Mouse (Mus musculus) limb, embryonic 10.5 days (tissue): ENCODE measurements at regions not wholly inside any gene's neighbourhood (a gene's known extent, or its start where the extent isn't known, plus 50 kb on each side); places are given as distances from the start of the nearest gene placed in this dataset.

Experiments
- DNase-seq: peaks from one replicate; pipeline ENCODE4 v3.0.0-alpha.2; 2017; ENCODE audit warnings: low spot score
- H3K27ac ChIP-seq: fragments of 300-500 bp; sonication (generic); 2 replicates; pipeline ENCODE4 v1.5.1; 2016; ENCODE audit warnings: mild to moderate bottlenecking
- H3K27me3 ChIP-seq: fragments of 300-500 bp; sonication (generic); 2 replicates; pipeline ENCODE4 v1.6.1; 2016; ENCODE audit warnings: low read depth, mild to moderate bottlenecking; ENCODE audit not compliant: poor library complexity, severe bottlenecking
- H3K36me3 ChIP-seq: fragments of 300-500 bp; sonication (generic); 2 replicates; pipeline ENCODE4 v1.6.1; 2016; ENCODE audit warnings: mild to moderate bottlenecking, moderate library complexity
- H3K4me1 ChIP-seq: fragments of 300-500 bp; sonication (generic); 2 replicates; pipeline ENCODE4 v1.6.1; 2016
- H3K4me3 ChIP-seq: fragments of 300-500 bp; sonication (generic); 2 replicates; pipeline ENCODE4 v1.5.1; 2016; ENCODE audit warnings: mild to moderate bottlenecking, moderate library complexity
- H3K9me3 ChIP-seq: fragments of 300-500 bp; sonication (generic); replicated peaks from 2 replicates; pipeline ENCODE4 v1.6.1; 2016; ENCODE audit warnings: mild to moderate bottlenecking
- WGBS: fragments of 180-500 bp; shearing (Covaris S2); methylation state at CpG from one replicate; pipeline ENCODE4 v1.1.7; 2016; 5-methylcytosine and 5-hydroxymethylcytosine counted together

DNA sequence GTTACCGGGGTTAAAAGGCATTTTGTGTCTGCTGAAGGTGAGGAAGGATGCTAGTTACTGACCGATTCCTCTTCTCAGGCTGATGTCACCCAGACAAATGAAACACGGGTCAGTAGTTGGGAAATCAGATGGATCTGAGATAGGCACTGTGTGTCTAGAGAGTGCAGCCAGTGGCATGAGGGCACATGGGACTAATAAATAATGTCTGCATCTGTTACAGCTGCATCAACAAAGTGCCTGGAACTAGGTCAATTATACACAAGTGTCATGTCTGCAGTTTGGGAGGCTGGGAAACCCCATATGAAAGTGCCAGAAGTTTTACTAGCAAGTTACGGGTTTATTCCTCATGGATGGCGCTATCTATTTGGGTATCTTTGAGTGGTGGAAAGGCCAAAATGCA is 68.8 kb downstream of the Cxcl12 start:
- Histone ChIP-seq H3K4me3 (no peak overlapping the region), H3K36me3 (no peaks in the 10 kb centered on the region), H3K27me3 (no peaks in the 10 kb centered on the region), H3K9me3 (no peaks in the 10 kb centered on the region), H3K4me1 (no peaks in the 10 kb centered on the region), H3K27ac (no peak overlapping the region)
- WGBS, result 80% methylated on average over 5 of the region's 5 CpGs
- no peak for DNase-seq

DNA sequence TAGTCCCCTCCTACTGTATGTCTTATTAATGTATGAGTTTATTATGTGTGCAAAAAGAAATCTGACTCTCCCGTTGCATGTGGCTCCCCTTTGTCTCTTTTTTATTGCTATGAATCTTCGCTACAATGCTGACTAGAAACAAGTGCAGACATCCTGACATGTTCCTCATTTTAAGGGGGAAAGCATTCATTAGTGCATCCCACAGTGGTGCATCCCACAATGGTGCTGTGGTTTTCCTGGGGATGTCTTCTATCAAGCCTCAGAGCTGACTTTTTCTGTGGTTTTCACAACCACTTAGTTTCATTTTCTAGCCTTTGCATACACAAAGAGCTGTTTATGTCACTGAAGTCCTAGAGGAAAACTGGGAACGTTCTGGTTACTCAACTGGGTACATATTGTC is 72.9 kb downstream of the Cxcl12 start:
- Histone ChIP-seq H3K36me3 (no peaks in the 10 kb centered on the region), H3K27ac (no peak overlapping the region), H3K27me3 (no peaks in the 10 kb centered on the region), H3K4me3 (no peak overlapping the region), H3K4me1 (0 out of 2 replicates have a peak, but pooled peaks cover 2% of the 10 kb centered on the region), H3K9me3 (no peaks in the 10 kb centered on the region)
- 89% methylated on average over 3 of the region's 3 CpGs for WGBS
- no peak for DNase-seq

DNA sequence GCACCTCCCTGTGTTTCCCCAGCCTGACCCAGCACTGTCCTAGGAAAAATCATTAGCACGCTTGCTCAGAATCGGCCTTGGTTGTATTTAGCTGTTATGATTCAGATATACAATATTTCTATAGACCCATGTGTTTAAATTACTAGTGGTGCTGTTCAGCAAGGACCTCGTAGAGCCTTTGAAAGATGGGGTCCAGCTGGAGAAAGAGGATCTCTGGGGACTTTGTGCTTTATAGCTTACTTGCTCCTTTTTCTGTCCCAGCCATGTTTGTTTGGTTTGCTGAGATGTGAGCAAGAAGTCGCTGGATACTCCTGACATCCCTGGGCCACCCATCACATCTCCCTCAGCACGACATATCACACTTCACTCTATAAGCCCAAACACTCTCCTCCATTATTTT is 77.1 kb downstream of the Cxcl12 start:
- peaks cover 18% of the 10 kb centered on the region for H3K4me1 ChIP-seq
- DNase-seq, result no peak
- WGBS, result 88% methylated on average over 5 of the region's 5 CpGs
- H3K27ac ChIP-seq, result no peak overlapping the region
- no peaks in the 10 kb centered on the region for H3K27me3 ChIP-seq
- H3K9me3 ChIP-seq, result no peaks in the 10 kb centered on the region
- no peak overlapping the region for H3K4me3 ChIP-seq
- no peaks in the 10 kb centered on the region for H3K36me3 ChIP-seq

DNA sequence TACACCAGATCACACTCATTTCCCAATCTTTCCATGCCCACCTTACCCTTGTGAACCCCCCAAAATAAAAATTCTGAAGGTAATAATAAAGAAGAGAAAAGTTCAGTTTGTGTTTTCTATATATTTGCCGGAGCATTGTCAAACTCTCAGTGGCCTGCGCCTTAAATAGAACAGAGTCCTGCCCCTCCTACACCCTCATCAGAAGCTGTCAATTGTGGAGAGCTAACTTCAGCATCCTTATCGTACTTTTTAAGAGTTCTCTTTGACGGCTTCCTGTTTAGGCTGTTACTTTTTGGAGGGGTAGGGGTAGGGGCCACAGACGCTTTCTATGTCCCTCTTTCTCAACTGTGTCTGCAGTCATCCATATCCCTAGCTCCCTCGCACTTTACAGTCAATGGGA is 77.5 kb downstream of the Cxcl12 start:
- Histone ChIP-seq H3K36me3 (no peaks in the 10 kb centered on the region), H3K9me3 (no peaks in the 10 kb centered on the region), H3K27ac (no peak overlapping the region), H3K4me3 (no peak overlapping the region), H3K4me1 (peaks cover 22% of the 10 kb centered on the region), H3K27me3 (no peaks in the 10 kb centered on the region)
- 84% methylated on average over 6 of the region's 6 CpGs for WGBS
- DNase-seq, result no peak

DNA sequence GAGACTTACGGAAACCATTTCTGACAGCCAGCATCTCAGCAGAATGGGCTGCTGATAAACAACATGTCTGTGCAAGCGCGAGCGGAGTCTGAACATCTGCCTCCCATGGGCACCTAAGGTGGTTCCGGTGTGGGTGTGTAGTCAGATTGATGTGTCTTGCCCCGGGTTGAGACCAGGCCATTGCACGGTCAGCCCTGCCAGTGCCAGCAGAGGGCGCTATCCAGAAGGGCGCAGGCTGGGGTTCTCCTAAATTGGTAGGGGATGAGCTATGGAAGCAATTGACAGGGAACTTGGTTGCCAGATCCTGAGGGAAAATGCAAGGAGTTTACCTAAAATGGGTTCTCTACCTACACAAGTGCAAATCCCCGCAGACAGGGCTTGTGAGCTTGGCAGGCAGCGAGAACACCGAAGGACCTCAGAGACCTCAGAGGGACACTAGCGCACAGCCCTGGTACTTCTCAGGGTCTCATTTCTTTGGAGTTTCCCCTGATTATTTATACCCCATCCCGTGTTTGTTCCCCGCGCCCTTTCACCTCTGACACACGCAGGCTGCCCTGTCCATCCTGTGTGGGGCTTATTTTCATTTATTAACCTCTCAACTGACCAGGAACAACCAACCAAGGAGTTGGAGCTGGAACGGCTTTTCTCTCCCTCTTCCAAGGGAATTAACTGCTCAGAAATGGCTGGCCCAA is 81.0 kb downstream of the Cxcl12 start:
- peak overlapping the region; percentile 14; the same call in 1 of the 2 replicates for H3K27ac ChIP-seq
- H3K27me3 ChIP-seq, result no peaks in the 10 kb centered on the region
- peak; percentile 65 for DNase-seq
- H3K9me3 ChIP-seq, result no peaks in the 10 kb centered on the region
- no peak overlapping the region for H3K4me3 ChIP-seq
- 77% methylated on average over 18 of the region's 18 CpGs for WGBS
- H3K4me1 ChIP-seq, result peaks cover 38% of the 10 kb centered on the region
- H3K36me3 ChIP-seq, result no peaks in the 10 kb centered on the region

DNA sequence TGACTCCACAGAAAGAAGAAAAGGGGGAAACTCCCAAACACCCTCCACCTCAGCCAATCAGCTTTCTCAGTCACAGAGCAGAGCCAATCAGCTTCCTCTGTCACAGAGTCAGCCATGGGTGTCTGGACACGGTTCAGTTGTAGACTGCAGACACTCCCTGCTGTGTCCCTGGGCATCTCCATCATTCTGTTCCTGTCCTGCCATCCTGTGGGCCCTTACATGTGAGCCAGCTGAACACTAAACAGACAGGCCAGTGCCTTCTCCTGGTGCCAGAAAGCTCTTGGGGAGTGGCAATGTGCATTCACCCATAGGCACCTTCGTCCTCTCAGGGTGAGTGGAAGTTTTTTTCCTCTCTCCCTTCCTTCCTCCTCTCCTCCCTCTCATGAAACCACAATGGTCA is 81.7 kb downstream of the Cxcl12 start:
- Histone ChIP-seq H3K36me3 (no peaks in the 10 kb centered on the region), H3K9me3 (no peaks in the 10 kb centered on the region), H3K27ac (peak overlapping the region; percentile 14; the same call in 1 of the 2 replicates), H3K27me3 (no peaks in the 10 kb centered on the region), H3K4me3 (no peak overlapping the region), H3K4me1 (peaks cover 41% of the 10 kb centered on the region)
- no peak for DNase-seq
- WGBS, result 63% methylated on average over 2 of the region's 2 CpGs

DNA sequence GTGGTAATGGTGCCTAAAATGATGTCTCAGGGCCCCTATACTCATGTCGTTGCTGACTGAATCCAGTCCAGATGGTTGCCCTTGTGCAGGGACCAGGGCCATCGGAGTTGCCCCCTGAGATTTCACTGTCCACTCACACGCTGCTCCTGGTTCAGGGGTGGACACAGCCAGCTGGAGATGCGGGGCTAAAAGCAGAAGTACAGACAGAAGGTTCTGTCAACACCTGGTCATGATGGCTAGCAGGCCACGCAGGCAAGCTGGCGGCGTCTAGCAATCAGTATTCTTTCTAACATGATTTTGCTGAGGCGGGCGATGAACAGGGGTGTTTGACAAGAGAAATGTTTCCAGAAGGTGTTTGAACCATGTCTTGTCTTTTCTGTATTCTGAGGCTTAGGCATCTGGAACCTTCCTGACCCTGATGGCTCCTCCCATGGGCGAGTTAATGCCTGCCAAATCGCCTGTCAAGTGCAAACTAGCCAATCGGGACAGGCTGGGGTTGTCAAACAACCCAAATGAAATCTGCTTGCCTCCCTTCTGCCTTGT is 83.1 kb downstream of the Cxcl12 start:
- peaks cover 38% of the 10 kb centered on the region for H3K4me1 ChIP-seq

DNA sequence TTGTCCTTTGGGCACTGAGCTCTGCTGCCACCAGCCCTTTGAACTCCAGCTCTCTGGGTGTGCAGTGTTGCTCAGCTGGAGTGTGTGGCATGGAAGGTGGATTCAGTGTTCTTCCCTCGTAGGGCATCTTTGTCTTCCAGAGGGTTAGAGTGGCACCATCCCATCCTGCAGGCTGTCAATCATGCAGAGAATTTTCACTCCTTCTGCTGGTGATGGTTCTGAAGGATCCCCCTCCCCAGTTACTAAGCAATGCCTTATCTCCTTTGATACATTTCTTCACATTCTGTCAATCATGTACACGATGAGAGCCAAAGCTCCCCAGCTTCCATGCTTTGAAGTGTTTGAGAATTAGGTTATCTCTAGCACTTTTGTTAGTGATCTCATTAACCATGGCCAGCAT is 84.0 kb downstream of the Cxcl12 start:
- Histone ChIP-seq H3K36me3 (no peaks in the 10 kb centered on the region), H3K27me3 (no peaks in the 10 kb centered on the region), H3K27ac (no peak overlapping the region), H3K9me3 (no peaks in the 10 kb centered on the region), H3K4me3 (no peak overlapping the region), H3K4me1 (peaks cover 38% of the 10 kb centered on the region)
- DNase-seq, result no peak
- WGBS, result 88% methylated on average over 2 of the region's 2 CpGs

More for the DNA sequence above, 83.1 kb downstream of the Cxcl12 start:
- H3K9me3 ChIP-seq, result no peaks in the 10 kb centered on the region
- H3K4me3 ChIP-seq, result no peak overlapping the region
- H3K27ac ChIP-seq, result peak overlapping the region; percentile 38; the same call in 1 of the 2 replicates
- DNase-seq, result no peak
- no peaks in the 10 kb centered on the region for H3K36me3 ChIP-seq
- 58% methylated on average over 12 of the region's 12 CpGs for WGBS
- no peaks in the 10 kb centered on the region for H3K27me3 ChIP-seq

DNA sequence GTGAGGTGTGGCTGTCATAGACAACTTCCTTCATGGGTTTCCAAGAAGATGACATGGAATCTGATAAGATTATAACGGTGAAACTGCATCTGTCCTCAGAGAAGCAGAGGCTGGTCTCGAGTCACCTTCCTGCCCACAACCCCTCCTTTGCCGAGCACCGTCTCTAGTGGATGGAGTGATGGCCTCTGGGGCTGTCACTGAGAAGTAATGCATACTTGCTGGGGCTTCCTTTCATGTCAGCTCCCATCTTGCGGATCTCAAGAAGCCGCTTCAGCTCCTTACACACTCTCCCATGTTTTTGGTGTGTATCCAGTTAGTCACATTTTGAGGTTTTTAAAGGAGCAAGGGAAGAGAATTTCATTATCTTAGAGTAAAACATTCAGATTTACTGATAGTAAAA is 84.7 kb downstream of the Cxcl12 start:
- 91% methylated on average over 6 of the region's 6 CpGs for WGBS
- Histone ChIP-seq H3K9me3 (no peaks in the 10 kb centered on the region), H3K27ac (no peak overlapping the region), H3K27me3 (no peaks in the 10 kb centered on the region), H3K36me3 (no peaks in the 10 kb centered on the region), H3K4me3 (no peak overlapping the region), H3K4me1 (peaks cover 32% of the 10 kb centered on the region)
- DNase-seq, result no peak

DNA sequence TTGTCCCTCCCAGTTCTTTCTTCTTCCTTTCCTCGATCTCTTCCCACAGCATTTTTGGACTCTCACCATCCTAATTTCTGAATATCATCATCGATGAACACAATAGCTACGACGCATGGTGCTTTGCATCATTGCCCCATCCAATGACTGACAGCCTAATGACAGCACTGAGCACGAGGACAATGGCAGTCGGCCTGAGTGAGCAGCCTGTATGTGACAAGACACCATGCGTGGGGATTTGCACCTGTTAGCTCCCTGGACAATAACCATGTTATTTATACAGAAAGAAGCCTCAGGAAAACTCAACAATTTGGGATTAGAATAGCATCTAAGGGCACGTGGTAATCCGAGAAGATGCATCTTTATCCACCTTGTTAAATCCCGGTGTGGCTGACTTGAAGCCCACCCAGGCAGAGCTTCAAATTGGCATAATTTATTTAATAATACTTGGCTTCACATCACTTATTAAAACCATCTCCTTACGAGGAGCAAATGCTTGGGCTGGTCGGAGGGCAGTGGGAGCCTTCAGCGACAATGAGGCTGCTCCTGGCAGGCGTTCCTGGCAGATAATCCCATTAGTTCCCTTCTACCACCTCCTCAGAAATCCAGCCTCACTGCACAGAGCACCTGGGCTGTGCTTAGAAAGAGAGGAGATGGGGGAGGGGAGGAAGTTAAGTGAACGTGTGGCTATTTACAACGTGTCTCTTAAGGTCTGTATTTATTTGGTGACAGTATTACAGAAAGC is 85.4 kb downstream of the Cxcl12 start:
- H3K36me3 ChIP-seq, result no peaks in the 10 kb centered on the region
- H3K4me1 ChIP-seq, result peaks cover 32% of the 10 kb centered on the region
- no peak overlapping the region for H3K27ac ChIP-seq
- H3K27me3 ChIP-seq, result no peaks in the 10 kb centered on the region
- no peak for DNase-seq
- no peak overlapping the region for H3K4me3 ChIP-seq
- H3K9me3 ChIP-seq, result no peaks in the 10 kb centered on the region
- WGBS, result 60% methylated on average over 16 of the region's 16 CpGs

DNA sequence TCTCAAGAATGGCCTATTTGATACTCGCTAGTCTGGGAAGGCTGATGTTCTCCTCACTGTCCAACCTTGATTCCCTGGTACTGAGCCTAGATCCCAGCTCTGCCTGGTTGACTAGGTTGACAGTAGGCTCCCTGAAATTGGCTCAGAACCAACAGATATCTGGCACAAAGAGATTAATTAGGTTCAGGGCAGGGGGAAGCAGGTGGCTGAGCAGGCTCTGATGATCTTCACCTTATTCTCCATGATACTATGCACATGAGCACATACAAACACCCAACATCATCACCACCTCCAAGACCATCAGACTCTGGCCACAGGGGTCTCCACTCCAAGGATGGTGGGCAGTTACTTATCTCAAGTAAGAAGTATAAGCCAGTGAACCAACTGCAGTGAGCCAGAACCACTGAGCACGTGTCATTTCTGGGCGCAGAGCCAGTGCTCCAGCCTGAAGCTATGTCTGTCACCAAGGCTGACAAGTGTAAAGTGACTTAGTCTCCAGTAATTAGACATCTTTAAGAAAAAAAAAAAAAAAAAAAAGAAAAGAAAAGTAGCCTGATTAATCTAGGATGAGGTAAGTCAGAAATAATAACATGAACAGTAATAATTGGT is 86.4 kb downstream of the Cxcl12 start:
- no peaks in the 10 kb centered on the region for H3K27me3 ChIP-seq
- H3K27ac ChIP-seq, result no peak overlapping the region
- H3K4me1 ChIP-seq, result peaks cover 29% of the 10 kb centered on the region
- no peaks in the 10 kb centered on the region for H3K9me3 ChIP-seq
- no peak overlapping the region for H3K4me3 ChIP-seq
- no peaks in the 10 kb centered on the region for H3K36me3 ChIP-seq
- no peak for DNase-seq
- 89% methylated on average over 3 of the region's 3 CpGs for WGBS

DNA sequence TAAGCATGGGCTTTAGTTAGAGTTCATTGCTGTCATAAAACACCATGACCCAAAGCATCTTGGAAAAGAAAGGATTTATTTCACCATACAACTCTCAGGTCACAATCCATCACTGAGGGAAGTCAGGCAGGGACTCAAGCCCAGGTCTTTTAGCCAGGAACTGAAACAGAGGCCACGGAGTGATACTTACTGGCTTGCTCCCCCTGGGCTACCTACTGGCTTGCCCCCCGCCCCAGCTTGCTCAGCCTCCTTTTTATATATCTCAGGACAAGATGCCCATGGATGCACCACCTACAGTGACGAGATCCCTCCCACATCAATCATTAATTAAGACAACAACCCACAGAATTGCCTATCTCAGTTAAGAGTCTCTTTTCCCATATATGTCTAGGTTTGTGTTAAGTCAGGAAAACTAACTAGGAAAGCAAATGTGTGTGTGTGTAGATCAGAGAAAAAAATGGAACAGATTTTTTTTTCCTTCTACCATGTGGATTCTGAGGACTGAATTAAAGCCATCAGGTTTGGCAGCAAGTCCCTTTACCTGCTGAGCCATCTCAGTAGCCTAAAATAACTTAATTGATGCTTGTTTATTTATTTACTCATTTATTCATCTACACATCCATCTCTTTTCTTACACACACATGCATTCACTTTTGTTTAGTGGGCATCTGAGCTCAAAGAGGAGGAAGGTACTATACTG is 87.2 kb downstream of the Cxcl12 start:
- no peaks in the 10 kb centered on the region for H3K9me3 ChIP-seq
- peaks cover 21% of the 10 kb centered on the region for H3K4me1 ChIP-seq
- H3K4me3 ChIP-seq, result no peak overlapping the region
- H3K27me3 ChIP-seq, result no peaks in the 10 kb centered on the region
- WGBS, result 71% methylated on average over 3 of the region's 3 CpGs
- no peak overlapping the region for H3K27ac ChIP-seq
- no peaks in the 10 kb centered on the region for H3K36me3 ChIP-seq
- DNase-seq, result no peak
